Mouse (Mus musculus): ENCODE measurements around the gene 1700020A23Rik.
A peak's percentile ranks its signal among the peaks of the same experiment; 100 is the strongest.

1700020A23Rik gene

DNA sequence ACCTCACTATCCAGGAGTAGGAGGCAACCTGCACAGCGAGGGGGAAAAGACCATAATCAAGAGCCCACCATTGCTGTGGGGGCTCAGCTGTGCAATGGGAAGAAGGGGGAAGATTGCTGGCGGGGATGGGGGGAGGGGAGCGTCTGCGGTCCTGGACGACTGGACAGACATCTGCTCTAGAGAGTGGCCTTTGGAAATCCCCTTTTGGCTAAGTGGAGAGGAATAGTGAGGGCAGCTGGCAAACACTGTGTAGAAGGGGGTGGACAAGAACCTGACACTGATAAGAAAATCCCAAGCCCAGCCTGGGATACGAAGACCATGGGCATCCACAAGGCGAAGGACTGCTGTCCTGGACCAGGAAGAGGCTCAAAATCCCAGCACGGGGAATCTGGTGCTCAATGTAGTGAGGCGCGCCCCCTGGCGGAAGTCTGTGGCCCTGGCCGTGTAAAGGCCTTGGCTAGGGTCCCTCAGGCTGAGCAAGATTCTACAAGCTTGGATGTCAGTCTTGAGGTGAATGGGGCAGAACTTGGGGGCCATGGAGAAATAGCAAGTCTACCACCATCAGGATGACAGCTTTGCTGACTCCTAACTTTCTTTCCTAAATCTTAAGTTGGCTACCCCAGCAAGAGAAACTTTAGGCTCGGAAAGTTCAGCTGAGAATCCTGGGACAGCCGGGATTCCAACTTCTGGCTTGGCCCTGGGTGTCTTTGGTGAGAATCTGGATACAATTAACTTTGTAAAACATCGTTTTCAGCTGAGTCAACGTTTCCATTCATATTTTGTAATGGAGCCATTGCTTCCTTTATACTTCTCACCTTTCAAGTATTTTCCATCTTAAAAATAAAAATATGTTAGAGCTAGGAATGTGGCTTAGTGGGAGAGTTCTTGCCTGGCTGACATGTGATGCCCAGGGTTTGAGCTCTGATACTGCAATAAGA is 6.8 kb downstream of the 1700020A23Rik start:
- DNase-seq (ENCODE audit: low spot score), result peak; percentile 88

DNA sequence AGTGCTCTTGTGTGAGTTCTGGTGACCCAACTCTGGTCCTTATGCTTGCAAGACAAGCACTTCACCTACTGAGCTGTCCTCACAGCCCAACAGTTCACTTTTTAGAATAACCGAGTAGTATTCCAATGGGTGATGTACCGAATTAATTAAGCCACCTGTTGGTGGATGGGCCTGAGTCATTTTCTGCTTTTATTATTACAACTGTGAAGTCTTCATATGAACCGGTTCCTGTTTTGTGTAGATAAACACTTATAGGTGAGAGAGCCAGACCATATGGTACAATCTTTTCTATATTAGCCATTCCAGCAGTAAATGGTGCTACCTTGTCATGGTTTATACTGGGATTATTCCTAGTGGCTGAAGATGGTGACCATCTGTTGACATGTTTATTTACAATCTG is 7.7 kb downstream of the 1700020A23Rik start:
- DNase-seq (ENCODE audit: low spot score), result no peak

DNA sequence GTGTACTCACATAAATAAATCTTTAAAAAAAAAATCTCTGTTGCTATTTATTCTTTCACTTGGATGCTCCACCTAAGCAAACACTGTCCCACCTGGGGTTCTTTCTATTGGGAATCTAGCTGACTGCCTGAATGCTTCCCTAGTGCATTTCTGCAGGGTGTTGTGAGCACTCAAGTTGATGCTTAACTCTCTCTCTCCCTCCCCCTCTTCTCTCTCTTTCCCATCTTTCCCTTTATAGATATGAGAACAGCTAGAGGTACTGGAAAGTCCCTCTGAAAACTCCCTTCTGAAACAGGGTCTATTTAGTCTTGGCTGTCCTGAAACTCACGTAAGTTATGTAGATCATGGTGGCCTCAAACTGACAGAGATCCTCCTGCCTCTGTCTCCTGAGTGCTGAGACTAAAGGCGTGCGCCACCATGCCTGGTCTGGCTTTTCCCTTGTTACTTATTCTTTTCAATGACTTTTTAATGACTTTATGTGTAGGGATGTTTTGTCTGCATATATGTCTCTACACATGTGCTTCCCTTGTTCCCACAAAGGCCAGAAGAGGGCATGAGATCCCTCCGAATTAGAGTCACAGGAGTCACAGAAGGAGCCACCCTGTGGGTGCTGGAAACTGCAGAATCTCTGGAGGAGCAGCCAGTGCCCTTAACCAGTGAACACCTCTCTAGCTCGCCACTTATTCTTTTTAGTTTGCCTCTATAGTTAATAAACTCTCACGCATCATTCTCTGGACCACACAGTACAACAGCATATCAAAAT is 9.2 kb downstream of the 1700020A23Rik start:
- no peak for DNase-seq (ENCODE audit: low spot score)

DNA sequence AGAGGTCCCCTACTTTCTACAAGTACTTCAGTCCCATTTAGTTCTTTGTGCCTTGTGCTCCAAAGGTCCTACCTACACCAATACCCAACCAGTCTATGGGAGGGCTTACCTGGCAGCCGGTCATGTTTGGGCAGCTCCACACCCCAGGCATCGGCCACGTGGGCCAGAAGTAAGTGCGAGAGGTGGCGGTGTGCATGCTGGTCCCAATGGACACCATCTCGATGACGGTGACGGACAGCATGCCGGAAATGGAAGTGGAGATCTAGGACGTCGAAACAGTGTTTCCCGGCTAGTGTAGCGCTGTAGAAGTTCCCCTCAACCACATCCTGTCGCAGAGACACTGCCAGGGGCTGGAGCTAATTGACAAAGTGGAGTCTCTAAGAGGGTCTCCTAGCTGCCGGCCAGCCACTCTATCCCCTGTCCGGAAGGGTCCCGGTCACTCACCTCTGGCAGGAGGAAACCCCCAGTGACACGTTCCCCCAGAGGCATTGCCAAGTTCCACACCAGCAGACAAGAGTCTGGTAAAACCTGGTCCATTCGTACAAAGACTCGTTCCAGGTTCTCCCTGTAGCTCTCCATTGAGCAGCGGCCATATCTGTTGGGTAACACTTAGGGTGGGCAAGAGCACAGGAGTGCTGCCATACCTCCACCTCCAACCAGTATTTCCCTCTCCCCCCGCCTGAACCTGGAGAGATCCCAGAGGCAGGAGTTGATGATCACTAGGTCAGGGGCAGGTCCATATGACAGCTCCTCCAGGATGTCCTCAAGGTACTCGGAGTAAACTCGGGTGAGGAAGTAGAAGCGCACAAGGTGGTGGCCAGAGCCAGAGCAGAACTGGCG is 16.9 kb downstream of the 1700020A23Rik start:
- no peak for DNase-seq (ENCODE audit: low spot score)

DNA sequence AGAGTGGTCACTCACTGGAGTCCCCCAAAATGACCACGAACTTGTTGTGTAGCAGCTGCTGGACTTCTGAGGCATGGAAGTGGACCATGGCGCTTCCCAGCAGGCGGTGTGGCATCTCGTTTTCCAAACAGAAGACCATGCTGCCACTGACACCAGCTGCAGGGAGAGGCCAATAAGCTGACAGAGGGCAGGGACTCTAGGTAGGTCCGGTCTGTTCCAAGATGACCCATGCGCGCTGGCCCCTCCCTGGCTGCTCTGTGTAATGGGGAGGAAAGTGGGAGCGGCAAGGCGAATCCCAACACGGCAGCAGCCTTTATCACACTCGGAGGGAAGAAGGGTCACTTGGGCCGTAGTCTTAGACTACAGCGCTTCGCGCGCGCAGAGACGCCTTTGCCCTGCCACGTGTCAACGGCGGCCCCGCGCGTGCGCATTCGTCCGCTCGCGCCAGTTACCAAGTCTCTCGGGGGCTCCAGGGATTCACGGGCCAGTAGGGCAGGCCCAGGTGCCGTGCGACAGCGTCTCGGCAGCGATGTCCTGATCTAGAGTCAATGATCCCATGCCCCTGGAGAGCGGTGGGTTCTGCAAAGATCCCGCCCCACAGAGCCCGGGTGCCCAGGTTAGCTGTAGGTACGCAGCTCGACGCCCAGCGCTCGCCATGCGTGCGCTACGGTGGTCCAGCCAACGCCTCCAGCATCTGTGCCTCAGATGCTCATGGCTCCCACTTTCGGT is 18.5 kb downstream of the 1700020A23Rik start:
- DNase-seq (ENCODE audit: low spot score), result peak; percentile 75

DNA sequence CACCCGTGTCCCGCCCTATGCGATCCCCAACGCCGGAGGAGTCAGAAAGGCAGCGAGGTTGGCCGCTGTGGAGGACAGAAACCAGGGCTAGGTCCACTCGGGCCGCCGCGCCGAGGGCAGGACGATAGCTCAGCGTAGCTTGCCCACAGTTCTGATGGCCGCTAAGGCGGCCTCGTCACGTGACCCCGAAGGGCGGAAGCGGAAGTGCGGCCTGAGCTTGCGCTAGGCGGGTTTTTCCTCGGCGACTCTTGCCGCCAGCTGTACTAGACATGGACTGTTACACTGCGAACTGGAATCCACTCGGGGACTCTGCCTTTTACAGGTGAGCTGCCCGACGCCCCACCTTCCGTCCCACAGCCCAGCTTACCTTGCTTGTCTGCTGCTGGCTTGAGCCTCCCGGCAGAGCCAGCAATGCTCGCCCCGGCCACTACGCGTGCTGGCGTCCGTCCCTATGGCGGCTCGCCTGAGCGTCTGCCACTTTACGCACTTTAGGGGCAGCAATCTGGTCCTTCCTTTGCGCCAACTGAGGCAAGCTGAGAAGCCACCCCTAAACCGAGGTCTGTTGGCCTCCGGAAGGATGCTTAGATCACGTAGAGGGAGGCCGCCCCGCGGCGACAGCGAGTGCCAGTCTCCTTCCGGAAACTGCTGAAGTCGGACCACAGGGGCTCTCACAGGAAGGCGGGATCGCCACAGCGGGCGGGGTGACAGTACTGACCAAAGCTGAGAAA is 19.2 kb downstream of the 1700020A23Rik start, which contains the start of the genes Vps16 and Pced1a:
Vps16 (plus strand) TSS at position 214 of the 728 bp plus-strand sequence.
Pced1a (minus strand) TSS at position 576 of the 728 bp plus-strand sequence.
- DNase-seq (ENCODE audit: low spot score), result peak; percentile 91

DNA sequence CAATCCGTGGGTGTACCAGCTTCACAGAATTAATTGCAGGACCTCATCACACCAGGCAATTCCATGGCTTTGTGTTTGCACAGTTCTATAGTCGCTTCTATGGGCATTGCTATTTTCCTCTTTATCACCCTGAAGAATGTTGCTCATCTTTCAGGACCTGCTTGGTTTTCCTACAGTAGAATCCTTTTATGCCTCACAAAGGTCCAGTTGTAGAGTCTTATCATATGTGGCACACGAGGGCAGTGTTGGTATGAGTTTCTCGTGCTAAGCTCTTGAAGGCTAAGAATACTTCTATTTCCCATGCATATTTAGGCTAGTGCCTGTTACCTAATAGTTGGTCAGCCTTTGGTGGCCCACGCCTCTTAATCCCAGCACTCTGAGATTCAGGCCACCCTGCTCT is 20.1 kb downstream of the 1700020A23Rik start:
- DNase-seq (ENCODE audit: low spot score), result no peak

DNA sequence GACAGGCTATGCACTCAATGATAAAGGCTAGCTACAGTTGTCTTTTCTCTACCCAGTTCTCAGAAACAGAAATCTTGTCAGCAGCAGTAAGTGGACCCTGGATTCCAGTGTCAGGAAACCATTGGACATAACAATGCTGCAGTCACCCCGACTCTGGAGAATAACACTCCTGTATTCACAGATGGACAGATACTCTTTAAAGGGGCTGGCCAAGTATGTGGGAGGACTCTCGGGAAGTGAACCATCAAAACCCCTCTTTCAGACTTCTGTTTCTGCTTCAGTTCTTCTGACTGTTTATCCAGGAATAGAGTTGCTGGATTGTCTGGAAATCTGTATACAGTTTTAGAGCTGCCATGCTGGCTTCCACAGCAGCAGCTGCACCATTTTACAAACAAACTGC is 24.8 kb downstream of the 1700020A23Rik start:
- DNase-seq (ENCODE audit: low spot score), result no peak

DNA sequence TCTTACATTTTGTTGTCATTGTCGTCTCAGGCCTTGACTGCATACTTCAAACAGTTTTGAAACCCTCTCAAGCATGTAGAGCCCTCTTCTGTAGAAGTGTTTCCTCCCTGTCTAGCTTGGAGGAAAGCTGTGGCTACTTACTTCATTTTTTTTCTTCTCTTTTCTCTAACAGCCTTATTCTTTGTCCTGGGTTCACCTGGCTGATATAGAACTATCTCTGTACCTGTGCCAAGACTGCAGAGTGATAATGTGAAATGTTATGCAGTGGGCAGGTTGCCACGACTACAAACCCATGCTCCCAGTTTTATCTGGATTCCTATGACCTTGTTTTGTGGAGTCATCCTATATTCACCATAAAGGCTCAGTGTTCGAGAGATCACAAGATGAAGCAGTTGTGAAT is 25.4 kb downstream of the 1700020A23Rik start:
- no peak for DNase-seq (ENCODE audit: low spot score)

DNA sequence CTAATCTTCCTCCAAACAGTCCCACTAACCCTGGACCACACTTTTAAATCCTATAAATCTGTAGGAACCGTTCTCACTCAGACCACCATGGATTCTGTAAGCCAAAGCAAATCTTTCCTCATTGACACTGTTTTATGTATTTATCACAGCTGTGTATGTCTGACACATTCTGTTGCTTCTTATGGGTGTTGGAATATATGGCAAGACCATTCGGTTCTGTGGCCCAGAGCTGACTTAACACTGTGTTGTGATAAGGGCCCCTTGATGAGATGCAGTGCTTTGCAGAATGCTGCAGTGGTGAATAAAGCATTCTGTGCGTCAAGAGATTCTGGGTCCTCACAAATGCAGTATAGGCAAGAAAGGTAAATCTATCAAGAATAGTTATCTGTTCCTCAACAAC is 27.1 kb downstream of the 1700020A23Rik start:
- no peak for DNase-seq (ENCODE audit: low spot score)

DNA sequence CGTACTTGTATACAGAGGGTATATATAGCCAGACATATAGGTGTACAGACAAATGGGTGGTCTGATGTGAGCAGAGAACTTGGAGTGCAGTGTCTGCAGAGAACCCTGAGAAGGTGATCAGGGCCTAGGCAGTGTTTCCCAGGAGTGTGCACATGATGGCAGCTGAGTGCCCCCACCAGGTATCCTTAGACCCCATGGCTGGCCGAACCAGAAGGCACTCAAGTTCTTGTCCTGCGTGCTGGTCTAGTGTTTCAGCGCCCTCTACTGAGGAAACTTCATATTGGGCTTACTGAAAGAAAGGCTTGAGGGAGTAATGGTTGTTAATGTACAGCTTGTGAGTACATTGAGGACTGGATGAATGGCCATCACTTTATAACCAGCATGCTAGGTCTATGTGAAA is 28.1 kb downstream of the 1700020A23Rik start:
- no peak for DNase-seq (ENCODE audit: low spot score)

DNA sequence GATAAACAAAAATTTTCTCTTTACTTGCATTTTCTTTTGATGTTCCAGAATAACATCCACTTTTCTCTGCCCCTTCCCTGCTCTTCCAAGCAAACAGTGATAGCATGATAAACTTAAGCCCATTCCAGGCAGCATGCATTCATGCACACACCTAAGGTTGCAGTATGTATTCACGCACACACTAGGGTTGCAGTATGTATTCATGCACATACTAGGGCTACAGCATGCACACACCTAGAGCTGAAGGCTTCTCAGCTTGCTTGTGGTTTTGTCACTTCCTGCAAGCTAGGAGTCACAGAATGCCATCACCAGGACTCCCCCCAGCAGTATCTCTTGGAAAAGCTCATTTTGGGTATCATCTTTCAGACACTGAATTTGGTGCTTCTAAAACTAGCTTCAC is 31.7 kb downstream of the 1700020A23Rik start:
- DNase-seq (ENCODE audit: low spot score), result no peak

DNA sequence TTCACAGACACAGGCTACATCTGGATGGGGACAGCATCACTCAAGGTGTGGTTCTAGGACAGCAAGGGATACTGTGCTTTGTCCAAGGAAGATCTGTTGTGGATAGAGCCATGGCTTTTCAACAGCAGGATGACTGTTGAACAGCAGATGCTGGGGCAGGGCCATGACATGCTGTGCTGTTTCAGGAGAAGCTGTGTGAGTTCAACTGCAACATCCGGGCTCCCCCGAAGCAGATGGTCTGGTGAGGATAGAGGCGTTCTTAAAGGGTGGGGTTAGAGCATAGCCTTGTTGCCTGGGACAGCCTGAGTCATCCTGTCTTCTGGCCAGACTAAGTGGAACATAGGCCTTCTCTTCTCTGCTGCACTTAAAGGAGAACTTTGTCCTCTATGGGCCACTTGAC is 33.8 kb downstream of the 1700020A23Rik start:
- no peak for DNase-seq (ENCODE audit: low spot score)

DNA sequence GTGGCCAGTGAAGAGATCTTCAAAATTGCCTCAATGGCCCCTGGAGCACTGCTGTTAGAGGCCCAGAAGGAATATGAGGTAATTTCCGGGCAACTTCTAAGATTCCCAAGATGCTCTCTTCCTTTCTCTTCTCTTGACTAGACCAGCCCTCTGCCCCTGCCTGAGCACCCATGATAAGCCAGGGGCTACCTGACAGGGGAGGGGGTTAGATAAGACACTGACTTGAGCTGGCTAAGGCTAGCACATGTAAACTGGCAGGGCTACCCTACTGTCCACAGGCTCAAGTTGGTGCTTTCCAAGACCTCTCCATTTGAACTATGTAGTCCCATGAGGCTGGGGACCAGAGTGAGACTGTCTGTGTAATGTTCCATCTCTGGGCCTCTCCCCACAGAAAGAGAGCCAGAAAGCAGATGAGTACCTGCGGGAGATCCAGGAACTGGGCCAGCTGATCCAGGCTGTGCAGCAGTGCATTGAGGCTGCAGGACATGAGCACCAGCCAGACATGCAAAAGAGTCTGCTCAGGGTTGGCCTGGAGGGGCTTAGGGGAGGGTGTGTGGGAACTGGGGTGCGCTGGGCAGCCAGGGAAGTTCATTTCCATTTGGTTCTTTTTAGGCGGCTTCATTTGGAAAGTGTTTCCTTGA is 34.9 kb downstream of the 1700020A23Rik start:
- DNase-seq (ENCODE audit: low spot score), result no peak

DNA sequence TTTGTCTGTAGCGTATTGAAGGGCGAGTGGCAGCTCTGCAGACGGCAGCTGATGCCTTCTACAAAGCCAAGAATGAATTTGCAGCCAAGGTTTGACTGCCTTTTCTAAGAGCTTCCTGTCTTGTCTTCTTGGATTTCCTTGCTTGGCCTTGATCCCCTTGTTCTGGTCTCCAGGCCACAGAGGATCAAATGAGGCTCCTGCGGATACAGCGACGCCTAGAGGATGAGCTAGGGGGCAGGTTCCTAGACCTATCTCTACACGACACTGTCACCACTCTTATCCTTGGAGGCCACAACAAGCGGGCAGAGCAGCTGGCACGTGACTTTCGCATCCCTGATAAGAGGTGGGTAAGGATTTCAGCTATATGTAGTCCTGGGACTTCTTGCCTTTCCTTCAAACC is 37.1 kb downstream of the 1700020A23Rik start:
- no peak for DNase-seq (ENCODE audit: low spot score)

DNA sequence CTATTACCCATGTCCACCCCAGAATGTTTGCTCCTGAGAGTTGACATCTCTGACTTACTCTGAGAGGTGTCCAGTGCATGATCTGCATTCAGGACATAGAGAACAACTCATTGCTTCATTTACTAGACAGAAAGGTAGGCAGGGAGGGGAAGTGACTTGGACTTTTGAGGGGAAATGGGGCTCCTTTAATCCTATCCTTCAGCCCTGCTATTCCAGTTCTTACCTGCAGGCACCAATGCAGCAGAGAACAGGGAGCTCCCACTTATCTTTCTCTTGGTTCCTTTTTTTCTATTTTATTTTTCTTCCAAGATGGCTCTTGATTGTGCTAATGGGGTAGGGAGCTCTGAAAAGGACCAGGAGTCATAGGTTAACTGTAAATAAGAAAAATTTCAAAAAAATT is 43.4 kb downstream of the 1700020A23Rik start:
- DNase-seq (ENCODE audit: low spot score), result no peak

DNA sequence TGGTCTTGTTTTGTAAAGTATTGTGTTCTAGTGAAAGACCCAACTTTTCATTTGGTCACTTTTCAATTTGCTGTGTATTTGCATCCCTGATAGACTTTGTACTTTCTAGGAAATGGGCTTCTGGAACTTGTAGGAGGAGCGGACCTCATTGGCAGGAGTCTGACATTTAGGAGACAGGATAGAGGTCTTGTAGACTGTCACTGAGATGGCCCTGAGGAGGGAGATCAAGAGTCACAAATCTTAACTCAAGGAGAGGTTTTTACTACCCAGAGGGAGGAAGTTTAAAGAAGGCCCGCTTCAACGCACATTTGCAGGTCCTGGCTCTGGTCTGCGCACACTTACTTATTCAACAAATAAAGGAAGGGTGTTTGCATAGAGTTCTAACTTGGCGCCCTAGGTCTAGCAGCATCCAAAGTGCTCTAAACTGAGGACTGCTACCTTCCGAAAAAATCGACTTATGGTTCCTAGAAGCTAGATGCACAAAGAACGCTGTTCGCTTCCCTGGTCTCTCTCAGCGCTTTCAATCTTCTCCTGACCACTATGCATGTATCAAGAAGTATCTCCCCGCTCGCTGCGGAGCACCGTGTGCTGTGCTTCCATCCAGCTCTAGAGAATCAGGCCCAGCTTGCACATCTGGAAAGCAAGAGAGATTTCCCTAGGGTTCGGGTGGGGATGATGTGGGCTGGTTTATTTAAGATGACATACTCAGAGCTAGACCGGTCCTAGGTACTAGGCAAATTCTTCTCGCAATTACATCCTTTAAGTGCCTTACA is 44.1 kb downstream of the 1700020A23Rik start:
- no peak for DNase-seq (ENCODE audit: low spot score)

DNA sequence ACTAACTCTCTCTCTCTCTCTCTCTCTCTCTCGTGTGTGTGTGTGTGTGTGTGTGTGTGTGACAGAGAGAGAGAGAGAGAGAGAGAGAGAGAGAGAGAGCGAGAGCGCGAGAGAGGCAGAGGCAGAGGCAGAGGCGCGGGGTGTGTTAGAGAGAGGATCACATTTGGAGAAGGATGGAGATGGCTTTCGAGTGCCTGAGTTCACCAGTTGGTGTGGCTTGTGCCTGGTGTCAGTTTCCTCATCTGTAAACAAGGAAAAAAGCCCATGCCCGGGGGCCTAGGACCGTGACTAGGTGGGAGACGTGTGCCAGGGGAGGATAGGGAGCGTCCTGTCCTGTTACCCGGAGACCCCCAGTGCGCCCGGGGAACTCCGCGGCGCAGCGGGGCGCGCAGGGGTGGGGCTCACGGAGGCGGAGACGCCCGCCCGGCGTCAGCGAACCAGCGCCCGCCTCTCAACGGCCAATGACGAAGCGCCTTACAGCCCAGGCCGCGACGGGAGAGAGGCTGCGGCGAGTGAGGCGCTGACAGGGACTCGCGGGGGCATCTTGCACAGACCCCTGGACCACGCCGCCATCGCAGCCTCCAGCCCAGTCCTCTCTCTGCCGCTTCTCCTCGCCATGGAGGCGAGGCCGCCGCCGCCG is 44.9 kb downstream of the 1700020A23Rik start, which contains the start of gene Ptpra:
Ptpra (plus strand) TSS at position 485 of the 640 bp plus-strand sequence.
- peak; percentile 90 for DNase-seq (ENCODE audit: low spot score)

DNA sequence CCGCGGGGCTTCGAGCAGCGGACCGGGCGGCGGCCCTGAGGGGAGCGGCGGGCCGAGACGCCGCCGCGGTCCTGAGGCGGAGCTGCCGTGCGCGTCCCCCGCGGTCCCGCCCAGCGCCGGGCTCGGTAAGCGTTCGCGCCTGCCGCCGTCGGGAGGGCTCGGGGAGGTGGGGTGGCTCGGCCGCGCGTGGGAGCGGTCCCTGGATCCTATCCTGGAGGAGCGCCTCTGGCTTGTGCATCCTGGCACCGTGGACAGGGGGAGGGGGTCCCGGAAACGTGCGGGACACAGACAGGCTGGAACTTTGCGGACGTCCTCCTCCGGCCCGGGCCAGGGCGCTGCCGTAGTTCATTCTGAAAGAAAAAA is 45.4 kb downstream of the 1700020A23Rik start:
- peak; percentile 72 for DNase-seq (ENCODE audit: low spot score)

Measured in urinary bladder, postnatal 25 days (tissue).